Mouse (Mus musculus) cortical plate, adult 2 months (tissue): ENCODE results near the gene Bst1. TPM values are rescaled to one million over a fixed set of nuclear protein-coding genes. Genes with fewer than 3 reads are reported as not detected.

Source experiments
- H3K27ac ChIP-seq: fragments of 200-500 bp; 2 replicates; pipeline ENCODE4 v1.5.1; 2012; ENCODE audit warnings: low read length, control low read depth, inconsistent platforms; ENCODE audit not compliant: insufficient read depth
- H3K4me1 ChIP-seq: fragments of 200-500 bp; 2 replicates; pipeline ENCODE4 v1.6.1; 2011; ENCODE audit warnings: low read length; ENCODE audit not compliant: control insufficient read depth, insufficient read depth
- H3K4me3 ChIP-seq: fragments of 200-500 bp; 2 replicates; pipeline ENCODE4 v1.5.1; 2011; ENCODE audit warnings: mild to moderate bottlenecking, low read length, control low read depth; ENCODE audit not compliant: insufficient read depth
- CTCF ChIP-seq: fragments of 200-500 bp; IDR thresholded peaks from 2 replicates; pipeline ENCODE4 v1.5.1; 2011; ENCODE audit warnings: mild to moderate bottlenecking, control low read depth, low read length; ENCODE audit not compliant: insufficient read depth; ENCODE audit errors: extremely low read depth
- POLR2A ChIP-seq: fragments of 200-500 bp; IDR thresholded peaks from 2 replicates; pipeline ENCODE4 v1.6.1; 2011; ENCODE audit warnings: mild to moderate bottlenecking, low read length, control low read depth; ENCODE audit not compliant: insufficient read depth; ENCODE audit errors: extremely low read depth
- polyA plus RNA-seq: library from polyadenylated mRNA; depleted of rRNA; stranded (reverse); fragments of >200 nt; gene quantifications from 2 replicates; pipeline ENCODE4 v1.2.3, GENCODE M21; 2012

Bst1 gene
- polyA plus RNA-seq, 1 experiment: 0.17 TPM

- Histone ChIP-seq H3K27ac (no peak overlapping the region), H3K4me1 (no peaks in the 10 kb centered on the region), H3K4me3 (no peak overlapping the region)
- TF ChIP-seq CTCF (no peak), POLR2A (no peak)
These were observed 8.2 kb downstream of the Bst1 start for GRCm38 (mm10) chr5:43826883-43827282.

GRCm38 (mm10) chr5:43827366-43827765 is 8.7 kb downstream of the Bst1 start:
- no peak overlapping the region for H3K27ac ChIP-seq
- no peaks in the 10 kb centered on the region for H3K4me1 ChIP-seq
- no peak for TF ChIP-seq POLR2A
- TF ChIP-seq CTCF: no peak
- no peak overlapping the region for H3K4me3 ChIP-seq

GRCm38 (mm10) chr5:43836590-43836989 is 17.9 kb downstream of the Bst1 start:
- Histone ChIP-seq H3K4me3 (no peak overlapping the region), H3K4me1 (no peaks in the 10 kb centered on the region), H3K27ac (no peak overlapping the region)
- TF ChIP-seq CTCF: peak; percentile 34; the same call in 1 of the 2 replicates
- no peak for TF ChIP-seq POLR2A

- H3K4me3 ChIP-seq: no peak overlapping the region
- H3K4me1 ChIP-seq: no peaks in the 10 kb centered on the region
- no peak overlapping the region for H3K27ac ChIP-seq
- TF ChIP-seq CTCF (peak; percentile 57), POLR2A (no peak)
These were observed 18.7 kb downstream of the Bst1 start for GRCm38 (mm10) chr5:43837372-43837771.

- Histone ChIP-seq H3K27ac (no peak overlapping the region), H3K4me1 (no peaks in the 10 kb centered on the region), H3K4me3 (peak overlapping the region; percentile 34)
- TF ChIP-seq CTCF (peak; percentile 69; the same call in 1 of the 2 replicates), POLR2A (no peak)
These were observed 22.7 kb downstream of the Bst1 start for GRCm38 (mm10) chr5:43841144-43842010.

- Histone ChIP-seq H3K4me1 (no peaks in the 10 kb centered on the region), H3K4me3 (peak overlapping the region; percentile 34; the same call in 1 of the 2 replicates), H3K27ac (no peak overlapping the region)
- TF ChIP-seq CTCF (no peak), POLR2A (no peak)
These were observed 23.3 kb downstream of the Bst1 start for GRCm38 (mm10) chr5:43842011-43842285.

- H3K27ac ChIP-seq: no peak overlapping the region
- TF ChIP-seq CTCF (no peak), POLR2A (no peak)
These were observed 24.0 kb downstream of the Bst1 start for GRCm38 (mm10) chr5:43842576-43843155.

GRCm38 (mm10) chr5:43845083-43845482 is 26.4 kb downstream of the Bst1 start:
- H3K4me1 ChIP-seq: no peaks in the 10 kb centered on the region
- H3K4me3 ChIP-seq: no peak overlapping the region
- TF ChIP-seq CTCF: no peak
- H3K27ac ChIP-seq: no peak overlapping the region

More at GRCm38 (mm10) chr5:43842576-43843155, 24.0 kb downstream of the Bst1 start:
- Histone ChIP-seq H3K4me1 (no peaks in the 10 kb centered on the region), H3K4me3 (no peak overlapping the region)

- Histone ChIP-seq H3K4me3 (no peak overlapping the region), H3K4me1 (no peaks in the 10 kb centered on the region), H3K27ac (no peak overlapping the region)
- TF ChIP-seq POLR2A: no peak
- TF ChIP-seq CTCF: no peak
These were observed 27.0 kb downstream of the Bst1 start for GRCm38 (mm10) chr5:43845646-43846045.

GRCm38 (mm10) chr5:43846227-43846626 is 27.5 kb downstream of the Bst1 start:
- Histone ChIP-seq H3K27ac (no peak overlapping the region), H3K4me3 (no peak overlapping the region), H3K4me1 (no peaks in the 10 kb centered on the region)
- TF ChIP-seq POLR2A (no peak), CTCF (no peak)
